Mouse (Mus musculus) CH12.LX (cell line): ENCODE data around the gene Zfp36l1. TPM values are rescaled to one million over a fixed set of nuclear protein-coding genes. Genes with fewer than 3 reads are reported as not detected.

Experiments
- DNase-seq: peaks from one replicate; pipeline ENCODE4 v3.0.0-alpha.2; 2013; ENCODE audit errors: extremely low read depth
- H3K27ac ChIP-seq: 2 replicates; pipeline ENCODE4 v1.5.1; 2012; ENCODE audit warnings: low read depth, mild to moderate bottlenecking, control low read depth, moderate library complexity; ENCODE audit not compliant: insufficient read depth
- H3K27me3 ChIP-seq: replicated peaks from 2 replicates; pipeline ENCODE3; 2012; ENCODE audit warnings: inconsistent platforms
- H3K36me3 ChIP-seq, 2 experiments: replicated peaks in 1 of 2; 2 replicates each; pipeline versions ENCODE3 to v1.6.1; 2012; ENCODE audit warnings: inconsistent platforms in 1 of 2, low read length in 1 of 2, mild to moderate bottlenecking in 1 of 2, mixed read lengths in 1 of 2, moderate library complexity in 1 of 2; ENCODE audit not compliant: control insufficient read depth in 1 of 2, insufficient read depth in 1 of 2
- H3K4me1 ChIP-seq, 2 experiments: 2 replicates each; pipeline ENCODE4 v1.6.1; 2012; ENCODE audit warnings: inconsistent platforms in 1 of 2, moderate library complexity in 1 of 2; ENCODE audit not compliant: insufficient read depth in 2 of 2, control insufficient read depth in 1 of 2
- H3K4me2 ChIP-seq: 2 replicates; pipeline ENCODE4 v1.6.1; 2012; ENCODE audit warnings: low read depth, mild to moderate bottlenecking, control low read depth; ENCODE audit not compliant: poor library complexity, insufficient read depth, severe bottlenecking
- H3K4me3 ChIP-seq, 3 experiments: fragments of 150-350 bp in 1 of 3; sonication (generic) in 1 of 3; replicated peaks in 1 of 3; 2 replicates each; pipeline versions ENCODE3 to v1.5.1; 2011 to 2012; ENCODE audit warnings: low read depth in 2 of 3, low read length in 2 of 3, mild to moderate bottlenecking in 2 of 3, moderate library complexity in 2 of 3, control low read depth in 1 of 3, improper control_type of control experiment in 1 of 3, inconsistent platforms in 1 of 3, mixed read lengths in 1 of 3; ENCODE audit not compliant: poor library complexity in 1 of 3
- H3K79me2 ChIP-seq: replicated peaks from 2 replicates; pipeline ENCODE4 v1.6.1; 2012; ENCODE audit warnings: mild to moderate bottlenecking, moderate library complexity; ENCODE audit not compliant: control insufficient read depth, poor library complexity, insufficient read depth, severe bottlenecking; ENCODE audit errors: extremely low read depth
- H3K9ac ChIP-seq: 2 replicates; pipeline ENCODE4 v1.6.1; 2012; ENCODE audit warnings: low read depth, mild to moderate bottlenecking, control low read depth, moderate library complexity; ENCODE audit not compliant: insufficient read depth
- H3K9me3 ChIP-seq: replicated peaks from 2 replicates; pipeline ENCODE3; 2012; ENCODE audit warnings: low read length, inconsistent platforms, mixed read lengths
- CTCF ChIP-seq, 2 experiments: IDR thresholded peaks in 1 of 2; conservative IDR thresholded peaks in 1 of 2; 2 replicates each; pipeline ENCODE4 v1.5.1; 2011 to 2012; ENCODE audit warnings: low read depth in 2 of 2, low read length in 2 of 2, improper control_type of control experiment in 1 of 2, inconsistent platforms in 1 of 2, mild to moderate bottlenecking in 1 of 2, moderate library complexity in 1 of 2
- GABPA ChIP-seq: IDR thresholded peaks from 2 replicates; pipeline ENCODE4 v1.6.1; 2012; ENCODE audit warnings: low read depth, low read length, improper control_type of control experiment, inconsistent platforms; ENCODE audit not compliant: insufficient replicate concordance
- HCFC1 ChIP-seq: IDR thresholded peaks from 2 replicates; pipeline ENCODE4 v1.6.1; 2012; ENCODE audit warnings: low read depth, mild to moderate bottlenecking, inconsistent platforms, low read length, improper control_type of control experiment
- JUND ChIP-seq: conservative IDR thresholded peaks from 2 replicates; pipeline ENCODE4 v1.6.1; 2011; ENCODE audit warnings: low read depth, low read length, improper control_type of control experiment
- MAFK ChIP-seq: IDR thresholded peaks from 2 replicates; pipeline ENCODE4 v1.6.1; 2011; ENCODE audit warnings: low read length, improper control_type of control experiment; ENCODE audit not compliant: insufficient replicate concordance
- MAX ChIP-seq: IDR thresholded peaks from 2 replicates; pipeline ENCODE4 v1.6.1; 2011; ENCODE audit warnings: low read length, improper control_type of control experiment
- MAZ ChIP-seq: IDR thresholded peaks from 2 replicates; pipeline ENCODE4 v1.6.1; 2012; ENCODE audit warnings: low read depth, mild to moderate bottlenecking, inconsistent platforms, low read length, improper control_type of control experiment, moderate library complexity
- MEF2A ChIP-seq: IDR thresholded peaks from 2 replicates; pipeline ENCODE4 v1.6.1; 2014; ENCODE audit warnings: low read depth, mild to moderate bottlenecking, inconsistent platforms, low read length, improper control_type of control experiment, borderline replicate concordance
- MYC ChIP-seq: IDR thresholded peaks from 2 replicates; pipeline ENCODE4 v1.6.1; 2011; ENCODE audit warnings: low read depth, mild to moderate bottlenecking, improper control_type of control experiment, low read length
- NELFE ChIP-seq: IDR thresholded peaks from 2 replicates; pipeline ENCODE4 v1.6.1; 2011; ENCODE audit warnings: low read depth, low read length, improper control_type of control experiment
- PAX5 ChIP-seq: IDR thresholded peaks from 2 replicates; pipeline ENCODE4 v1.6.1; 2012; ENCODE audit warnings: low read length, inconsistent platforms, mixed read lengths
- POLR2A ChIP-seq: IDR thresholded peaks from 2 replicates; pipeline ENCODE4 v1.6.1; 2011; ENCODE audit warnings: low read depth, mild to moderate bottlenecking, improper control_type of control experiment, low read length
- POLR2AphosphoS2 ChIP-seq: IDR thresholded peaks from 2 replicates; pipeline ENCODE4 v1.6.1; 2011; ENCODE audit warnings: low read depth, low read length, improper control_type of control experiment
- RCOR1 ChIP-seq: conservative IDR thresholded peaks from 2 replicates; pipeline ENCODE4 v1.6.1; 2012; ENCODE audit warnings: low read depth, mild to moderate bottlenecking, inconsistent platforms, low read length, improper control_type of control experiment
- SIN3A ChIP-seq: IDR thresholded peaks from 2 replicates; pipeline ENCODE4 v1.6.1; 2012; ENCODE audit warnings: low read length, improper control_type of control experiment, inconsistent platforms
- SMC3 ChIP-seq: IDR thresholded peaks from 2 replicates; pipeline ENCODE4 v1.6.1; 2011; ENCODE audit warnings: low read depth, low read length, improper control_type of control experiment
- TBP ChIP-seq: conservative IDR thresholded peaks from 2 replicates; pipeline ENCODE4 v1.6.1; 2011; ENCODE audit warnings: low read depth, low read length, improper control_type of control experiment
- TCF12 ChIP-seq: IDR thresholded peaks from 2 replicates; pipeline ENCODE4 v1.6.1; 2014; ENCODE audit warnings: low read depth, mild to moderate bottlenecking, inconsistent platforms, low read length, improper control_type of control experiment
- UBTF ChIP-seq: IDR thresholded peaks from 2 replicates; pipeline ENCODE4 v1.6.1; 2012; ENCODE audit warnings: low read depth, mild to moderate bottlenecking, inconsistent platforms, low read length, improper control_type of control experiment, moderate library complexity
- ZC3H11A ChIP-seq: IDR thresholded peaks from 2 replicates; pipeline ENCODE4 v1.6.1; 2012; ENCODE audit warnings: low read depth, mild to moderate bottlenecking, inconsistent platforms, low read length, improper control_type of control experiment
- ZMIZ1 ChIP-seq: IDR thresholded peaks from 2 replicates; pipeline ENCODE4 v1.6.1; 2012; ENCODE audit warnings: low read depth, mild to moderate bottlenecking, inconsistent platforms, low read length, improper control_type of control experiment
- ZNF384 ChIP-seq: IDR thresholded peaks from 2 replicates; pipeline ENCODE4 v1.6.1; 2012; ENCODE audit warnings: low read depth, low read length, improper control_type of control experiment, inconsistent platforms
- dilution Hi-C: fragments of 300-500 bp; cut with MboI; formaldehyde crosslinking; loops from 2 replicates; pipeline ENCODE4 v1.14.3; 2020; ENCODE audit warnings: low sequenced_read_pairs; ENCODE audit not compliant: extremely low pct_unique_long_range_greater_than_20kb, extremely low pct_ligation_motif_present
- in situ Hi-C: fragments of 300-500 bp; cut with MboI; formaldehyde crosslinking; loops from 3 replicates; pipeline ENCODE4 v1.14.3; 2019; ENCODE audit warnings: low sequenced_read_pairs, low pct_ligation_motif_present, low pct_unique_long_range_greater_than_20kb, mixed read lengths
- polyA plus RNA-seq: library from polyadenylated mRNA; unstranded; fragments of >175 nt; gene quantifications from 2 replicates; pipeline ENCODE4 v1.2.1, GENCODE M21; 2012; ENCODE audit warnings: low read depth; ENCODE audit not compliant: insufficient read length
- total RNA-seq, 2 experiments: library from RNA; depleted of rRNA; stranded (reverse); fragments of 300-350 nt in 1 of 2; fragments of >200 nt in 1 of 2; gene quantifications; 2 replicates each; pipeline ENCODE4 v1.2.3; 2012 to 2014

Gene Zfp36l1
- total and polyA plus RNA-seq, 3 experiments = 32.7 to 192 (median 50.7) TPM

DNA sequence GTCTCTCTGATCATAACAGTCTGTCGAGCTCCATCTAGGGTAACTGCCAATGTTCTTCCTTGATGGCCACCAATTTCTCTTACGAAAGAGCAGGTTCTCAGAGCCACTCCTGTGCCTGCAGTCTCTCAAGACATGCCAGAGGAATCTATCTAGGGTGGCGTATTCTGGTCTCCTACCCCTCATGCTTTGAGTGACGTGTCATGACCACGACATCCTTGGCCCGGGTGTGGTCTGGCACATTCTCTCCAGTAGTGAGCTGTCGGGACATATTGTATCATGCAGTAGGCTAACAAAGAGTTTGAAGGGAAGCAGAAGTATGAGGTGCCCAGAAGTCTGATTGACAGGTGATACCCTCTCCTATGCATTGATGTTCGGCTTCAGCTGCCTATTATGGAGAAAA lies 28.2 kb upstream of the Zfp36l1 start:
- in situ Hi-C loops = loop anchor here (10.0 kb wide), 1 partner anchor 536 kb away; no protein-coding TSS in a partner anchor
- DNase-seq = no peak
- no peaks in the 10 kb centered on the region for H3K36me3 ChIP-seq
- H3K4me2 ChIP-seq = no peak overlapping the region
- H3K27ac ChIP-seq = no peak overlapping the region
- no peaks in the 10 kb centered on the region for H3K79me2 ChIP-seq
- no peak for TF ChIP-seq NELFE
- TF ChIP-seq MAZ = no peak
- no peak for TF ChIP-seq UBTF
- no peak for TF ChIP-seq ZC3H11A
- no peak for TF ChIP-seq TCF12
- TF ChIP-seq SMC3 = no peak
- TF ChIP-seq MEF2A = no peak
- no peak for TF ChIP-seq JUND
- TF ChIP-seq TBP = no peak
- TF ChIP-seq SIN3A = no peak
- TF ChIP-seq POLR2A = no peak
- no peak for TF ChIP-seq ZNF384
- no peak for TF ChIP-seq RCOR1
- no peak for TF ChIP-seq HCFC1
- TF ChIP-seq GABPA = no peak
- TF ChIP-seq MAX = no peak
- TF ChIP-seq POLR2AphosphoS2 = no peak
- no peak for TF ChIP-seq CTCF (conservative IDR thresholded peaks at IDR 0.05 in 1 of 2, IDR thresholded peaks at IDR 0.05 in 1 of 2; ENCODE audit: low read depth in 2 of 2, low read length in 2 of 2)
- TF ChIP-seq ZMIZ1 = no peak
- TF ChIP-seq MYC = no peak
- TF ChIP-seq, all 38 proteins: peak for 0
- H3K9ac ChIP-seq = no peak overlapping the region
- no peak overlapping the region for H3K4me3 ChIP-seq
- peaks cover 12 to 17% of the 10 kb centered on the region in 2 experiments for H3K4me1 ChIP-seq
- no peaks in the 10 kb centered on the region for H3K9me3 ChIP-seq
- dilution Hi-C loops = no loop called here
- no peaks in the 10 kb centered on the region for H3K27me3 ChIP-seq

DNA sequence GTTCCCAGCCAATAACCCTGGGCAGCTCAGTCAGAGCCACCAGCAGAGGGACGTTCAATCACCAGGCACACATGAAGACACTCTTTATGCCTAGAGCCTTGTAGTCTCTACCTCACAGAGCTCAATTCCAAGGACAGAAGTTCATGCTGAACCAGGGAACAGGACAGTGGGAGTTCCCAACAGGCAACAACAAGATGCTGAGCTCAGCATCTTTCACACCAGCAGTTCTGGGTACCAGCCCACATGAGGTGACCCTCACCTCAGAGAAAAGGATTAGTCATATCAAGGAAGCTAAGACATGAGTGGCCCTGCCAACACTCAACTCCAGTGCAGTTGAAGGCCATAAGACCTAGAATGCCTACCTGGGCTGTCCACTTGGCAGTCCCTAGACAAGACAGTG lies 24.9 kb upstream of the Zfp36l1 start:
- dilution Hi-C loops (no loop called here), in situ Hi-C loops (loop anchor here (5.0 kb wide), 1 partner anchor 780 kb away; no protein-coding TSS in a partner anchor)
- peak; percentile 79 for TF ChIP-seq MAFK
- no peak for TF ChIP-seq PAX5
- TF ChIP-seq ZNF384 = no peak
- Histone ChIP-seq H3K4me3 (no peak overlapping the region), H3K9ac (no peak overlapping the region), H3K79me2 (no peaks in the 10 kb centered on the region), H3K4me1 (peaks cover 15 to 19% of the 10 kb centered on the region in 2 experiments), H3K36me3 (no peaks in the 10 kb centered on the region), H3K27ac (no peak overlapping the region), H3K9me3 (no peaks in the 10 kb centered on the region), H3K27me3 (no peaks in the 10 kb centered on the region), H3K4me2 (no peak overlapping the region)
- no peak for DNase-seq
